Mouse (Mus musculus) heart, embryonic 15.5 days (tissue): ENCODE measurements around the gene Fam160b1. TPM values are rescaled to one million over a fixed set of nuclear protein-coding genes. Genes with fewer than 3 reads are reported as not detected.

Source experiments
- ATAC-seq: fragments of 200-750 bp; cut with Nextera tagmentation; replicated peaks from 2 replicates; pipeline ENCODE4 v1.8.0; 2017; ENCODE audit warnings: low read depth, moderate TSS enrichment; ENCODE audit not compliant: insufficient number of reproducible peaks, insufficient read depth, low FRiP score
- H3K27ac ChIP-seq: fragments of 300-500 bp; sonication (generic); 2 replicates; pipeline ENCODE4 v1.5.1; 2015; ENCODE audit warnings: mild to moderate bottlenecking, inconsistent platforms
- H3K27me3 ChIP-seq: fragments of 300-500 bp; sonication (generic); 2 replicates; pipeline ENCODE4 v1.6.1; 2015; ENCODE audit warnings: inconsistent platforms
- H3K36me3 ChIP-seq: fragments of 300-500 bp; sonication (generic); 2 replicates; pipeline ENCODE4 v1.6.1; 2015; ENCODE audit warnings: mild to moderate bottlenecking, inconsistent platforms
- H3K4me1 ChIP-seq: fragments of 300-500 bp; sonication (generic); replicated peaks from 2 replicates; pipeline ENCODE4 v1.6.1; 2015; ENCODE audit warnings: inconsistent platforms
- H3K4me2 ChIP-seq: fragments of 300-500 bp; sonication (generic); 2 replicates; pipeline ENCODE4 v1.6.1; 2015; ENCODE audit warnings: inconsistent platforms, mild to moderate bottlenecking, moderate library complexity
- H3K4me3 ChIP-seq: fragments of 300-500 bp; sonication (generic); 2 replicates; pipeline ENCODE4 v1.5.1; 2015; ENCODE audit warnings: mild to moderate bottlenecking, inconsistent platforms
- H3K9ac ChIP-seq: fragments of 300-500 bp; sonication (generic); 2 replicates; pipeline ENCODE4 v1.6.1; 2015; ENCODE audit warnings: mild to moderate bottlenecking, inconsistent platforms
- H3K9me3 ChIP-seq: fragments of 300-500 bp; sonication (generic); replicated peaks from 2 replicates; pipeline ENCODE4 v1.6.1; 2016; ENCODE audit warnings: inconsistent platforms
- WGBS: fragments of 180-500 bp; shearing (Covaris S2); methylation state at CpG from one replicate; pipeline ENCODE4 v1.1.7; 2015; ENCODE audit warnings: mixed read lengths; 5-methylcytosine and 5-hydroxymethylcytosine counted together
- polyA plus RNA-seq: library from polyadenylated mRNA; unstranded; fragments of >200 nt; fragmentation: Nextera tagmentation; extraction: Ambion mirVana; gene quantifications from 2 replicates; pipeline ENCODE4 v1.2.1, GENCODE M21; 2015

Gene Fam160b1
- polyA plus RNA-seq, 1 experiment from 2014 or later = 9.4 TPM

- Histone ChIP-seq H3K9ac (no peak overlapping the region), H3K4me1 (no peaks in the 10 kb centered on the region; the same call in 1 of the 2 replicates), H3K4me2 (no peak overlapping the region), H3K27me3 (0 out of 2 replicates have a peak, but pooled peaks cover 3% of the 10 kb centered on the region), H3K27ac (no peak overlapping the region), H3K4me3 (no peak overlapping the region), H3K36me3 (no peaks in the 10 kb centered on the region), H3K9me3 (no peaks in the 10 kb centered on the region)
- WGBS = 16% methylated on average over 7 of the region's 7 CpGs
- no peak for ATAC-seq
Measured at GRCm38 (mm10) chr19:57325748-57326300, 34.7 kb upstream of the Fam160b1 start.

DNA sequence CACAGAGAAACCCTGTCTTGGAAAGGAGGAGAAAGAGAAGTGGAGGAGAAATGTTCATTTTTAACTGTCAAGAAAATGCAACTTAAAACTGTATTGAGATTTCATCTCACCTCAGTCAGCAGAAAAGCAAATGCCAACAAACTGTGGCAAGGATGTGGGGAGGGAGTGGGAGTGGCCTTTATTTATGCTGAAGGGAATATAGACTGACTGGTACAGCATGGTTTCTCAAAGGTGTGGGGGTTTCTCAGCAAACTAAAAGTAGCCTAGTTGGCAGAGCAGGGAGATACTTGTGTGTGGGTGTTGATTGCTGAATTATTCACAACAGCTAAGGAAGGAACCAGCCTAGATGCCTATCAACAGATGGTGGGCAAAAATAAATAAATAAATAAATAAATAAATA lies 32.8 kb upstream of the Fam160b1 start:
- no peaks in the 10 kb centered on the region for H3K9me3 ChIP-seq
- H3K4me2 ChIP-seq = no peak overlapping the region
- no peak overlapping the region for H3K4me3 ChIP-seq
- H3K9ac ChIP-seq = no peak overlapping the region
- H3K4me1 ChIP-seq = no peaks in the 10 kb centered on the region; the same call in 1 of the 2 replicates
- no peak for ATAC-seq
- 0 out of 2 replicates have a peak, but pooled peaks cover 3% of the 10 kb centered on the region for H3K27me3 ChIP-seq
- H3K36me3 ChIP-seq = no peaks in the 10 kb centered on the region
- no peak overlapping the region for H3K27ac ChIP-seq

DNA sequence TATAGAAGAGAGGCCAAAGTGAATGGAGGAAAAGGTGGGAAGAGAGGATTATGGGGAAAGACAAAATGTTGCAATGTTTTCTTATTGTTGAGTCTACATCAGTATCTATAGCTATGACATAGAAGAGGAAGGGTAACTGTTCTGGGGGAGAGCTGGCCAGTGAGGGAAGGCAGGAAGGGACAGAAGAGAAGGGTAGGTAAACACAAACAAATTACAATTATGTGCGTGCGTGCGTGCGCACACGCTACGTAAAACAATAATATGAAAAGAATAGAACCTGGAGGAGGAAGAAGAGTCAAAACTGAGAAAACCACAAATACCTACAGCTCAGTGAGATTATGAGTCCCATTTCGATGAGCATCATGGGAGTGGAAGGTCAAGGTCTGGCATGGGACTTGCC lies 32.2 kb upstream of the Fam160b1 start:
- no peak for ATAC-seq
- H3K4me2 ChIP-seq = no peak overlapping the region
- WGBS = 94% methylated on average over 7 of the region's 7 CpGs

DNA sequence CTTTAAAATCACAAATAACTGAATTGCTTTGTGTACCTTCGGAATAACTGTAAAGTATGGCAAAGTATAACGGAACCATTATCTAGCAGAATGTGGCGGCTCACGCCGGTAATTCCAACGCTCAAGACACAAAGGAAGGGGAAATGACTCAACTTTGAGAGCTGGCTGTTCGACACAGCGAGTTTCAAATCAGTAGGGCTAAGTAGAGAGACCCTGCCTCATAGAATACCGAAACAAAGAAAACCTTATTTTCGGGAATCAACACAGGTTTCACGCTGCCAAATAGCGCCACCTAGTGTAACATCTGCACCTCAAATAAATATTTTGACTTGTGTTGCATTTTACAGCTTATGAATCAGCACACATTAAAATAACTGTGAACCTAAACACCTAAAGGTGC lies 31.7 kb upstream of the Fam160b1 start:
- ATAC-seq = no peak
- Histone ChIP-seq H3K27ac (no peak overlapping the region), H3K9ac (no peak overlapping the region), H3K9me3 (no peaks in the 10 kb centered on the region), H3K27me3 (0 out of 2 replicates have a peak, but pooled peaks cover 3% of the 10 kb centered on the region), H3K4me2 (no peak overlapping the region), H3K4me3 (no peak overlapping the region), H3K4me1 (no peaks in the 10 kb centered on the region; the same call in 1 of the 2 replicates), H3K36me3 (no peaks in the 10 kb centered on the region)
- 52% methylated on average over 12 of the region's 12 CpGs for WGBS

More for the DNA sequence above, 32.2 kb upstream of the Fam160b1 start:
- H3K4me3 ChIP-seq = no peak overlapping the region
- H3K27me3 ChIP-seq = 0 out of 2 replicates have a peak, but pooled peaks cover 3% of the 10 kb centered on the region
- H3K27ac ChIP-seq = no peak overlapping the region
- no peaks in the 10 kb centered on the region for H3K36me3 ChIP-seq
- H3K9ac ChIP-seq = no peak overlapping the region
- H3K4me1 ChIP-seq = no peaks in the 10 kb centered on the region; the same call in 1 of the 2 replicates
- no peaks in the 10 kb centered on the region for H3K9me3 ChIP-seq

DNA sequence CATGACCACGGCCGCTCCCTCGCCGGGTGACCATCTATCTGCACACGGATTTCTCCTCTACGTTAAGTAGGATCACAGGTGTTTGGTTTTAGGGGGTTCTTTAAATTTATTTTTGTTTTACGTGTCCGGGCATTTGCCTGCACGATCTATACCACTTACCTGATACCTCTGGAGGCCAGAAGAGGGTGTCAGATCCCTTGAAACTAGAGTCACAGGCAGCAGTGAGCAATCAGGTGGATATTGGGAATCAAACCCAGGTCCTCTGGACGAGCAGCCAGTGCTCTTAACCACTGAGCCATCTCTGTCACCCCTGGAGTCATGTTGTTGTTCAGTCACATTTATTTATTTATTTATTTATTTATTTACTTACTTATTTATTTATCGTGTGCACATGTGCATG lies 30.2 kb upstream of the Fam160b1 start:
- Histone ChIP-seq H3K9ac (no peak overlapping the region), H3K36me3 (no peaks in the 10 kb centered on the region), H3K27ac (no peak overlapping the region), H3K4me2 (no peak overlapping the region), H3K9me3 (no peaks in the 10 kb centered on the region), H3K4me1 (no peaks in the 10 kb centered on the region; the same call in 1 of the 2 replicates), H3K27me3 (no peaks in the 10 kb centered on the region), H3K4me3 (no peak overlapping the region)
- WGBS = 73% methylated on average over 11 of the region's 11 CpGs
- ATAC-seq = no peak

- Histone ChIP-seq H3K9ac (no peak overlapping the region), H3K4me3 (no peak overlapping the region), H3K36me3 (no peaks in the 10 kb centered on the region), H3K27ac (no peak overlapping the region), H3K27me3 (no peaks in the 10 kb centered on the region), H3K4me1 (no peaks in the 10 kb centered on the region), H3K4me2 (no peak overlapping the region), H3K9me3 (no peaks in the 10 kb centered on the region)
- no peak for ATAC-seq
- WGBS = 75% methylated on average over 6 of the region's 6 CpGs
Measured at GRCm38 (mm10) chr19:57331237-57331636, 29.2 kb upstream of the Fam160b1 start.

DNA sequence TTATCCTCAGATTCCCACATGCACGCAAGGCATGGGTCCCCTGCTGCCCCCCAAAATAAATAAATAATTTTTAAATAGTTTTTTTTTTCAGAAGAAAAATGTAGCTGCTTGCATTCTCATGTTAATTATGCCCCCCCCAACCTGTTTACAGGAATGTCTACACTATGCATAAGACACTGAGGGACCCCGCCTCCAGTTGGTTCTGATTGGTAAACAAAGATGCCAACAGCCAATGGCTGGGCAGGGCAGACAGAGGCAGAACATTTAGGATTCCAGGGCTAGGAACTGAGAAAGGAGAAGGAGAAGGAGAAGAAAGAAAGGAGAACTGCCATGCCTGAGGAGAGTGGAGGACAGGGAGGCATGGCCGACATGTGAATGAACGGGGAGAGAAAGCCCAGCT lies 27.1 kb upstream of the Fam160b1 start:
- 86% methylated on average over 4 of the region's 4 CpGs for WGBS
- H3K9me3 ChIP-seq = no peaks in the 10 kb centered on the region
- H3K4me1 ChIP-seq = no peaks in the 10 kb centered on the region
- ATAC-seq = no peak
- no peaks in the 10 kb centered on the region for H3K36me3 ChIP-seq
- no peak overlapping the region for H3K4me3 ChIP-seq
- no peak overlapping the region for H3K9ac ChIP-seq
- H3K27ac ChIP-seq = no peak overlapping the region
- H3K4me2 ChIP-seq = no peak overlapping the region
- no peaks in the 10 kb centered on the region for H3K27me3 ChIP-seq

GRCm38 (mm10) chr19:57335135-57335534 lies 25.3 kb upstream of the Fam160b1 start:
- Histone ChIP-seq H3K36me3 (no peaks in the 10 kb centered on the region), H3K9me3 (no peaks in the 10 kb centered on the region), H3K27ac (no peak overlapping the region), H3K4me1 (peaks cover 5% of the 10 kb centered on the region; the same call in 1 of the 2 replicates), H3K9ac (no peak overlapping the region), H3K27me3 (no peaks in the 10 kb centered on the region), H3K4me2 (no peak overlapping the region), H3K4me3 (no peak overlapping the region)
- WGBS = 63% methylated on average over 8 of the region's 8 CpGs
- no peak for ATAC-seq

GRCm38 (mm10) chr19:57339281-57339864 lies 21.1 kb upstream of the Fam160b1 start:
- 54% methylated on average over 13 of the region's 13 CpGs for WGBS
- Histone ChIP-seq H3K27me3 (no peaks in the 10 kb centered on the region), H3K27ac (0 out of 2 replicates have a peak overlapping the region, but pooled peaks have one; percentile 12), H3K4me3 (no peak overlapping the region), H3K4me2 (no peak overlapping the region), H3K9me3 (no peaks in the 10 kb centered on the region), H3K4me1 (peaks cover 7% of the 10 kb centered on the region; the same call in 1 of the 2 replicates), H3K36me3 (no peaks in the 10 kb centered on the region), H3K9ac (no peak overlapping the region)
- no peak for ATAC-seq

DNA sequence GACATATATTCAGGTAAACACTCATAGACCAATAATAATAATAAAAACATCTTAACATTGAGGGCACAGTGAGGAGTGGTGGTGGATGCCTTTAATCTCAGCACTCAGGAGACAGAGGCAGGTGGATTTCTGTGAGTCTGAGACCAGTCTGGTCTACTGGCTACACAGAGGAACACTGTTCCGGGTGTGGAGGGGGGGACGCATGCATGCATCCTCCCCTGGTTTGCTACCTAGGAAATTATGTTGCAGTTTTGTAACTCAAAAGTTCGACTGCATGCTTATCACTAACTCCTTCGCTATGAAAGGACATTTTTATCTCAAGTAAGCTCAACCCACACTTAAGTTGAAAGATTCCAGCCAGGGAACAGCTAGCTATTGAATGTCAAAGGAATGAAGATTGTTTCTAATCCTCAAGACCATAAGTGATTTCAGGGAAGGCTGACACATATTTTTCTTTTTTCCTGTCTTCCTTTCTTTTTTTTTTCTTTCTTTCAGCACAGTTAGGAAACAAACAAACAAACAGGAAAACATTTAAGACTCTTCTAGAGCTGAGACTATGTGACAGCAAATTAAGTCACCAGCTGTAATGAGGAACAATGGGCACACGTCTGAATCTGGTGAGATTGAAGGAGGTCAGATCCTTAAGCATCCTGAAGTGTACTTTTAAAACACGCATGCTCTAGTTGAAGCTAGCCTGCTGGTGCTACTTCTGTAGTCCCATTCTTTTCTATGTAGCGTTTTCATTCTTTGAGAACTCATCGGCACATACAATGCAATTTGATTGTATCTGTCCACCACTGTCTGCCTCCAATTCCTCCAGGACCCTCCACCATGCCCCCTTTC lies 19.4 kb upstream of the Fam160b1 start:
- Histone ChIP-seq H3K9me3 (no peaks in the 10 kb centered on the region), H3K9ac (no peak overlapping the region), H3K4me1 (peaks cover 7% of the 10 kb centered on the region; the same call in 1 of the 2 replicates), H3K4me3 (no peak overlapping the region), H3K4me2 (no peak overlapping the region), H3K36me3 (no peaks in the 10 kb centered on the region), H3K27me3 (no peaks in the 10 kb centered on the region), H3K27ac (no peak overlapping the region)
- 51% methylated on average over 8 of the region's 8 CpGs for WGBS
- no peak for ATAC-seq

GRCm38 (mm10) chr19:57343860-57344259 lies 16.6 kb upstream of the Fam160b1 start:
- Histone ChIP-seq H3K4me3 (no peak overlapping the region), H3K36me3 (no peaks in the 10 kb centered on the region), H3K9ac (no peak overlapping the region), H3K4me2 (no peak overlapping the region), H3K9me3 (no peaks in the 10 kb centered on the region), H3K27ac (no peak overlapping the region), H3K4me1 (peaks cover 7% of the 10 kb centered on the region; the same call in 1 of the 2 replicates), H3K27me3 (no peaks in the 10 kb centered on the region)
- no peak for ATAC-seq
- 71% methylated on average over 5 of the region's 5 CpGs for WGBS
